1 mouse cellular context compared by ENCODE assay signal in genomic region chr16:92037891-92038607, GRCm38 (mm10).
A peak's percentile ranks its signal among the peaks of the same experiment; 100 is the strongest.
TF ChIP-seq lines count a peak whose summit lies in the region.

No protein-coding gene starts in this region.

TF ChIP-seq in CH12.LX, 34 proteins besides CTCF, POLR2A, EP300 and RAD21:
- TF ChIP-seq CHD2 (IDR thresholded peaks at IDR 0.05; ENCODE audit: low read length): peak; percentile 87
- no peak for TF ChIP-seq ELF1 (IDR thresholded peaks at IDR 0.05; ENCODE audit: low read depth, low read length)
- no peak for TF ChIP-seq ZNF384 (IDR thresholded peaks at IDR 0.05; ENCODE audit: low read depth, low read length)
- peak; percentile 50 for TF ChIP-seq BHLHE40 (IDR thresholded peaks at IDR 0.05; ENCODE audit: low read depth, low read length)
- no peak for TF ChIP-seq TCF12 (IDR thresholded peaks at IDR 0.05; ENCODE audit: low read depth, low read length)
- 0 out of 2 replicates have a peak, but pooled peaks have one; percentile 18 for TF ChIP-seq MYC (IDR thresholded peaks at IDR 0.05; ENCODE audit: low read depth, low read length)
